Mouse (Mus musculus) liver, embryonic 14.5 days (tissue): ENCODE data around the gene Abr.

Experiments used
- CTCF ChIP-seq: IDR thresholded peaks from 2 replicates; pipeline ENCODE4 v1.5.1; 2016; ENCODE audit warnings: antibody characterized with exemption, low read depth, control low read depth
- EP300 ChIP-seq: IDR thresholded peaks from 2 replicates; pipeline ENCODE4 v1.6.1; 2016; ENCODE audit warnings: antibody characterized with exemption, low read depth

DNA sequence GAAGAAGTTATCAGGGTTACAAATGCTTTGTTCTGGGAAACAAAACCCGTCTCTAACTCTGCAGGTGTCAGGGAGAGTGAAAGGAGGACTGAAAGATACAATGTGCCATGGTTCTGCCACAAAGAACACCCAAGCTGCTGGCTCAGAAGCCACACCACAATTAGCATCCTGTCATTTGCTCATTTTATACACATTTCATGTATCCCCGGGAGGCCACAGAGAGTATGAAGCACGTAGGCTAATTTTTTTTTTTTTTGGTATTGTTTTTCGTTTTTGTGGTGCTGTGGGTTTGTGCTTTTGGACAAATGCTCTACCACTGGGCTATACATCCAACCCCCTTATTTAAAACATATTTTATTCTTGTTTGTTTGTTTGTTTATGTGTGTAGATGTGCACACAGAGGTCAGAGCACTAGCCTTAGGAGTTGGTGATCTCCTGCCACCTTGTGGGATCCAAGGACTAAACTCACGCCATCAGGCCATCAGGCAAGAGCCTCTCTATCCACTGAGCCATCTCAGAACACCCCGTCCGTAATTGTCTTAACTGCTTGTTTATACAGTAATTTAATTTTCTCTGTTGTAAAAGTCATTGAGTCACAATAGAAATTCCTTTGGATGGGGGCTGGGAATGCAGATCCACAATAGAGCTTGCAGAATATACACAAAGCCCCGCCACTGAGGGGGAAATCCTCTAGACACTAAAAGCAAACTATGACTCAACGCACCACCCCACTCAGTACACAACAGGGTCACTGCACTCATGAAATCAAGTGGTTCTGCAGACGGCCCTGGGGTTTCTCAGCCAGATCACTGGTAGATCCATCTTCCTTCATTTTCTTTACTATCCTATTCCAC is 33.3 kb downstream of the Abr start:
- TF ChIP-seq CTCF (no peak), EP300 (no peak)
